Mouse (Mus musculus) midbrain, embryonic 11.5 days (tissue): ENCODE measurements at regions not wholly inside any gene's neighbourhood (a gene's known extent, or its start where the extent isn't known, plus 50 kb on each side); places are given as distances from the start of the nearest gene placed in this dataset.
A peak's percentile ranks its signal among the peaks of the same experiment; 100 is the strongest.

Experiments used
- ATAC-seq: fragments of 200-750 bp; cut with Nextera tagmentation; 2 replicates; pipeline ENCODE4 v1.8.0; 2017; ENCODE audit warnings: moderate TSS enrichment, moderate library complexity; ENCODE audit not compliant: low FRiP score
- DNase-seq: peaks from one replicate; pipeline ENCODE4 v3.0.0; 2015; ENCODE audit warnings: low spot score; ENCODE audit errors: missing footprints
- H3K27ac ChIP-seq: fragments of 300-500 bp; sonication (generic); 2 replicates; pipeline ENCODE4 v1.5.1; 2014; ENCODE audit warnings: low read depth, low read length
- H3K27me3 ChIP-seq: fragments of 300-500 bp; sonication (generic); 2 replicates; pipeline ENCODE4 v1.6.1; 2014; ENCODE audit warnings: mild to moderate bottlenecking, low read length, moderate library complexity, mixed read lengths; ENCODE audit not compliant: control insufficient read depth, insufficient read depth
- H3K36me3 ChIP-seq: fragments of 300-500 bp; sonication (generic); 2 replicates; pipeline ENCODE4 v1.6.1; 2014; ENCODE audit warnings: mild to moderate bottlenecking, low read length, moderate library complexity, mixed read lengths; ENCODE audit not compliant: control insufficient read depth, insufficient read depth
- H3K4me1 ChIP-seq: fragments of 300-500 bp; sonication (generic); 2 replicates; pipeline ENCODE4 v1.6.1; 2014; ENCODE audit warnings: low read length; ENCODE audit not compliant: control insufficient read depth, insufficient read depth
- H3K4me2 ChIP-seq: fragments of 300-500 bp; sonication (generic); 2 replicates; pipeline ENCODE4 v1.6.1; 2014; ENCODE audit warnings: mild to moderate bottlenecking, moderate library complexity
- H3K4me3 ChIP-seq: fragments of 300-500 bp; sonication (generic); 2 replicates; pipeline ENCODE4 v1.5.1; 2014; ENCODE audit warnings: low read depth, low read length
- H3K9ac ChIP-seq: fragments of 300-500 bp; sonication (generic); 2 replicates; pipeline ENCODE4 v1.6.1; 2014; ENCODE audit warnings: low read length
- H3K9me3 ChIP-seq: fragments of 300-500 bp; sonication (generic); 2 replicates; pipeline ENCODE4 v1.6.1; 2016; ENCODE audit warnings: low read length; ENCODE audit not compliant: control insufficient read depth
- WGBS: fragments of 180-500 bp; shearing (Covaris S2); extraction: QIAGEN DNeasy Blood & Tissue Kit; methylation state at CpG from one replicate; pipeline ENCODE4 v1.1.7; 2014; 5-methylcytosine and 5-hydroxymethylcytosine counted together

DNA sequence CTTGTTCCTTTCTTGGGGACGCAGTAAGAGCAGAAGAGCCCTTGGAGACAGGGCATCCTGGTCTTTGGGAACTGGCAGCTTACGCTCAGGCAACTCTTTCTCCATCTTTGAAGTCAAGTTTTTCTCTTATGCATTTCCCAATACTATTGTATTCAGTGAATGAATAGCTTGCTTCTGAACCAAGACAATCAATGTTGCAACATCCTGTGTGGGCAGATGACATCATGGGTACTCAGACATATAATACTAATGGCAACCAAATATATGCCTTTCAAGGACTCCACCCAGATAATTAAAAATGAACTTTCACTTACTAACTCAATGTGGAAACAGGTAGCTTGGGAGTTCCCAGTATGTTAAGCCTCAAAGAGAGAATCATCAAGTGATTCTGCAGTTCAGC, 104.6 kb downstream of the Ngf start:
- Histone ChIP-seq H3K4me1 (no peaks in the 10 kb centered on the region), H3K9ac (no peak overlapping the region), H3K4me3 (no peak overlapping the region), H3K27me3 (no peaks in the 10 kb centered on the region), H3K27ac (no peak overlapping the region), H3K9me3 (no peaks in the 10 kb centered on the region), H3K36me3 (no peaks in the 10 kb centered on the region), H3K4me2 (no peak overlapping the region)
- 80% methylated on average over 2 of the region's 2 CpGs for WGBS
- DNase-seq (no peak), ATAC-seq (no peak)

DNA sequence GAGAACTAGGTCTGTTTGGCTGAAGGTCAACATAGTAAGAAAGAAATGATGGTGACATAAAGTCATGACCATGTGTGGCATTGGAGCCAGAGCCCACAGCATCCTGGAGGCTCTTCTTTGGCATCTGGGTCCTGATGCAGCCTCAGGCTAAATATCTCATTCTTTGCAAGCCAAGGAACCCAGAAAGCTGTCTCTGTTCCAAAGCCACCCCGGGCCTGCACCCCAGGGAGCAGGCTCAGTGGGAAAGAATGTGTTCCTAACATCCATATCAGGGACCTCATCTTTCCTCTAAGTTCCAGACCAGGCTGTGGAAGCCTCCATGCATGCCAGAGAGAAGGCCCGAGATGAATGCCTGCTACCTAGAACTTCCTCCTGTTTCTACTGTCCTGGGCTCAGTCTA, 107.2 kb downstream of the Ngf start:
- H3K4me3 ChIP-seq = no peak overlapping the region
- 83% methylated on average over 2 of the region's 2 CpGs for WGBS
- no peaks in the 10 kb centered on the region for H3K9me3 ChIP-seq
- H3K27me3 ChIP-seq = no peaks in the 10 kb centered on the region
- ATAC-seq (no peak), DNase-seq (no peak)
- H3K9ac ChIP-seq = no peak overlapping the region
- H3K36me3 ChIP-seq = no peaks in the 10 kb centered on the region
- H3K4me2 ChIP-seq = no peak overlapping the region
- H3K4me1 ChIP-seq = no peaks in the 10 kb centered on the region
- H3K27ac ChIP-seq = no peak overlapping the region

DNA sequence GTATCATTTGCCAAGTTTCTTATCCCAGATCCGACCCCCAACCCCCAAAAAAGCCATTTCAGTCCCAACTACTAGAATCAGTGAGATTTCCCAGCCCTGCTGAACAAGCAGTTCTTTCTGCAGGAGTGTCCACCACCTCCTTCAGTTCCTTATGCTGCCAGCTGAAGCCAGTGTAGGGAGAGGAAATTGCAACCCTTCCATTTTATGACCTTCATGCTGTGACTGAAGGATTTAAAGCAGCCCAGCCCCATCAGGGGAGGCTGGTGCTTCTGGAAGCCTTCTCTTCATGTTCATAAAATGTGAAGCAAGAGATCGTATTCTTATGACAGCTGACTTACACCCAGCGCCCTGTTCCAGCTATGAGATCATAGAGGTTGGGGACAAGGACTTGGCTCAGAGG, 112.1 kb downstream of the Ngf start:
- H3K36me3 ChIP-seq = no peaks in the 10 kb centered on the region
- H3K27ac ChIP-seq = no peak overlapping the region
- DNase-seq = no peak
- H3K9ac ChIP-seq = no peak overlapping the region
- H3K9me3 ChIP-seq = no peaks in the 10 kb centered on the region
- H3K4me2 ChIP-seq = no peak overlapping the region
- no peak overlapping the region for H3K4me3 ChIP-seq
- H3K4me1 ChIP-seq = no peaks in the 10 kb centered on the region
- no peaks in the 10 kb centered on the region for H3K27me3 ChIP-seq
- no peak for ATAC-seq
- WGBS = 74% methylated on average over 3 of the region's 3 CpGs

DNA sequence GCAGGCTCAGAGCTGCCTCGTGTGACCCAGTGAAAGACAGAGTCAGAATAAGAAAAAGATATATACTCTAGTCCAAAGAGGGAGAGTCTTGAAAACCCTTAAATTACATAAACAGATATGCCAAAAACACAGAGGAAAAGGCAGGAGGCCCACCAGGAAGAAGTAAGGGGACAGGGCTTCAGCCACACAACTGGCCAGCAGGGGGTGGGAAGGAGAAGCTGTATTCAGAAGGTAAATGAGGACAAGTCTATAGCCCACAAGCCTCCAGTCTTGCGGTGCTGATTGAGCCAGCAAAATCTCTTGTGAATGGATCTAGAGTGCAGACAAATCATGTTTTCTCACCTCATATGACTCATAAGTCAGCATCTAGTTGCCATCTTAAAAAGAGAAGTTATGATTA, 115.4 kb downstream of the Ngf start:
- Histone ChIP-seq H3K27me3 (no peaks in the 10 kb centered on the region), H3K4me2 (no peak overlapping the region), H3K4me3 (no peak overlapping the region), H3K9ac (no peak overlapping the region), H3K27ac (no peak overlapping the region), H3K4me1 (no peaks in the 10 kb centered on the region), H3K36me3 (no peaks in the 10 kb centered on the region), H3K9me3 (no peaks in the 10 kb centered on the region)
- ATAC-seq (no peak), DNase-seq (no peak)
- 83% methylated on average over 2 of the region's 2 CpGs for WGBS

GRCm38 (mm10) chr3:102586221-102586620, 116.5 kb downstream of the Ngf start:
- no peak for DNase-seq
- WGBS = 75% methylated on average over 5 of the region's 5 CpGs
- Histone ChIP-seq H3K27ac (no peak overlapping the region), H3K4me2 (no peak overlapping the region), H3K9me3 (no peaks in the 10 kb centered on the region), H3K36me3 (no peaks in the 10 kb centered on the region), H3K4me1 (no peaks in the 10 kb centered on the region), H3K4me3 (no peak overlapping the region), H3K27me3 (no peaks in the 10 kb centered on the region), H3K9ac (no peak overlapping the region)
- no peak for ATAC-seq

GRCm38 (mm10) chr3:102592041-102592440, 122.3 kb downstream of the Ngf start:
- H3K9me3 ChIP-seq = no peaks in the 10 kb centered on the region
- no peak overlapping the region for H3K4me3 ChIP-seq
- H3K27me3 ChIP-seq = no peaks in the 10 kb centered on the region
- no peak overlapping the region for H3K27ac ChIP-seq
- H3K9ac ChIP-seq = no peak overlapping the region
- no peaks in the 10 kb centered on the region for H3K36me3 ChIP-seq
- H3K4me2 ChIP-seq = no peak overlapping the region
- peak; percentile 26 for DNase-seq
- WGBS = 89% methylated on average over 7 of the region's 7 CpGs
- no peaks in the 10 kb centered on the region for H3K4me1 ChIP-seq
- ATAC-seq = no peak

GRCm38 (mm10) chr3:102596944-102597551, 127.3 kb downstream of the Ngf start:
- no peaks in the 10 kb centered on the region for H3K36me3 ChIP-seq
- no peaks in the 10 kb centered on the region for H3K9me3 ChIP-seq
- no peak overlapping the region for H3K4me2 ChIP-seq
- ATAC-seq = no peak
- no peaks in the 10 kb centered on the region for H3K27me3 ChIP-seq
- H3K4me1 ChIP-seq = no peaks in the 10 kb centered on the region
- no peak overlapping the region for H3K9ac ChIP-seq
- no peak overlapping the region for H3K4me3 ChIP-seq
- DNase-seq = peak; percentile 79
- H3K27ac ChIP-seq = no peak overlapping the region
- WGBS = 90% methylated on average over 4 of the region's 4 CpGs

DNA sequence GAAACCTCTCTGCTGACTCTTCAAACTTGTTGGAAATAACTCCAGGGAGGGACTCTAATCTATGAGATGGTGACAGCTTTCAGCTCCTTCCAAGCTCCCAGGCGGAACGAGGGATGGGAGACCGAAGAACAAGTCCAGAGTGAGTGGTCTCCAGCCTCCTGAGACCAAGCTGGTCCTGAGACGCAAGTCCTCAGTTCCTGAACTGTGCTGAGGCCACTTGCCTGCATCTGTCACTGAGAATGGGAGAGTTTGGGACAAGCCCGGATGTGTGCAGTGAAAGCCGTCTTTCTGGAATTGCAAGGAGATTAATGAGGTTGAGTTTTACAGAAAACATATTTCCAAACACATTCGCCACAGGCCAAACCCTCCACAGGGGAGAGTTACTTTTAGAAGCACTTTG, 129.3 kb downstream of the Ngf start:
- DNase-seq (peak; percentile 76), ATAC-seq (no peak)
- Histone ChIP-seq H3K4me1 (no peaks in the 10 kb centered on the region), H3K4me3 (no peak overlapping the region), H3K9me3 (no peaks in the 10 kb centered on the region), H3K9ac (no peak overlapping the region), H3K4me2 (no peak overlapping the region), H3K27ac (no peak overlapping the region), H3K36me3 (no peaks in the 10 kb centered on the region), H3K27me3 (no peaks in the 10 kb centered on the region)
- 93% methylated on average over 7 of the region's 7 CpGs for WGBS

- 0 out of 2 replicates have a peak, but pooled peaks cover 2% of the 10 kb centered on the region for H3K4me1 ChIP-seq
- H3K36me3 ChIP-seq = no peaks in the 10 kb centered on the region
- no peaks in the 10 kb centered on the region for H3K9me3 ChIP-seq
- H3K4me3 ChIP-seq = no peak overlapping the region
- no peak overlapping the region for H3K9ac ChIP-seq
- DNase-seq (no peak), ATAC-seq (no peak)
- H3K4me2 ChIP-seq = no peak overlapping the region
- no peaks in the 10 kb centered on the region for H3K27me3 ChIP-seq
- 78% methylated on average over 13 of the region's 13 CpGs for WGBS
- no peak overlapping the region for H3K27ac ChIP-seq
These were observed 131.6 kb upstream of the Tspan2 start for GRCm38 (mm10) chr3:102602766-102603165.
